Mouse (Mus musculus) spleen, adult 2 months (tissue): Measurements from ENCODE around the gene Nedd9. TPM values are rescaled to one million over a fixed set of nuclear protein-coding genes. Genes with fewer than 3 reads are reported as not detected.
A peak's percentile ranks its signal among the peaks of the same experiment; 100 is the strongest.

Experiments
- DNase-seq, 2 experiments: peaks; one replicate each; pipeline versions ENCODE4 v3.0.0 to v3.0.0-alpha.2; 2012 to 2021; ENCODE audit warnings: low spot score in 2 of 2, low read depth in 1 of 2
- H3K27ac ChIP-seq: fragments of 200-500 bp; 2 replicates; pipeline ENCODE4 v1.5.1; 2012; ENCODE audit warnings: low read length, inconsistent platforms; ENCODE audit not compliant: insufficient read depth
- H3K27me3 ChIP-seq: fragments of 200-500 bp; 2 replicates; pipeline ENCODE4 v1.6.1; 2012; ENCODE audit warnings: mild to moderate bottlenecking, moderate library complexity, low read length, inconsistent platforms; ENCODE audit not compliant: control insufficient read depth, insufficient read depth
- H3K36me3 ChIP-seq: fragments of 200-500 bp; 2 replicates; pipeline ENCODE4 v1.6.1; 2012; ENCODE audit warnings: mild to moderate bottlenecking, low read length, inconsistent platforms; ENCODE audit not compliant: control insufficient read depth, insufficient read depth
- H3K4me1 ChIP-seq: fragments of 200-500 bp; 2 replicates; pipeline ENCODE4 v1.6.1; 2011; ENCODE audit warnings: inconsistent platforms; ENCODE audit not compliant: control insufficient read depth, insufficient read depth, insufficient read length
- H3K4me3 ChIP-seq: fragments of 200-500 bp; 2 replicates; pipeline ENCODE4 v1.5.1; 2011; ENCODE audit warnings: mild to moderate bottlenecking, inconsistent platforms; ENCODE audit not compliant: insufficient read depth, insufficient read length; ENCODE audit errors: extremely low read depth
- CTCF ChIP-seq: fragments of 200-500 bp; IDR thresholded peaks from 2 replicates; pipeline ENCODE4 v1.5.1; 2011; ENCODE audit warnings: mild to moderate bottlenecking, inconsistent platforms; ENCODE audit not compliant: insufficient read depth, insufficient read length, insufficient replicate concordance; ENCODE audit errors: extremely low read depth
- POLR2A ChIP-seq: fragments of 200-500 bp; IDR thresholded peaks from 2 replicates; pipeline ENCODE4 v1.6.1; 2011; ENCODE audit warnings: low read depth, low read length, inconsistent platforms
- WGBS: fragments of 180-500 bp; shearing (Covaris S2); methylation state at CpG from one replicate; pipeline ENCODE4 v1.1.7; 2018; 5-methylcytosine and 5-hydroxymethylcytosine counted together
- polyA plus RNA-seq: library from polyadenylated mRNA; depleted of rRNA; stranded (reverse); fragments of >200 nt; gene quantifications from 2 replicates; pipeline ENCODE4 v1.2.3, GENCODE M21; 2012

The Nedd9 gene
- polyA plus RNA-seq, 1 experiment: 45.3 TPM

DNA sequence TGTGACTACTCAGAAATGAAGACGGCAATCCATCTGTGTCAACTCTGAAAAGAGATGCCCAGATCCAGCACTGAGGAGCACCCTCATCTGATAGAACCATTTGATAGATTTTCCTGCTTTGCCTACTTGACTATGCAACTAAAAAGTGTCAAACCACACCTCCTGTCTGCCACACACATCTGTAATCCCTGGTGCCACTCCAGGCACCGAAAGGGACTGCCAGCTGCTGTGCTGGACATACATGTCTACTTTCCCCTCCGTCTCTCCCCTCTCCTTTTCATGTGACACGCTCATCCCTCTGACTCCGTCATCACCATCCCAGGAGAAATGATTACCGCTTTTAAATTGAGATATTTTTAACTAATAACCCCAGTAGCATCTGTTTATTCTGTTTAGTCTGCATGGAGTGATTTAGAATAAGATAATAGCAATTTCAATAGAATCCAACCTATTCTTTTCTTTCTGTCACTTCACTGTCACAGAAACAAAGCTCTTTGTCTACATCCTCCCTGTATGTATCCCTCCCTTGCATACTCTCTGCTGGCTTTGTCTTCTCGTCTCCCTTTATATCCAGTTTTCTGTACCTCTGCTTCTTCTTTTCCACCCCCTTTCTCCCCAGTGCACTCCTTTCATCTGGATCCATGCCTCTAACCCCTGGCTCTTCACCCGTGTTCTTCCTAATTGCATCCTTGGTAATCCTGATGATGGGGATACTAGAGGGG lies 5.0 kb upstream of the Nedd9 start:
- DNase-seq: no peak
- H3K27ac ChIP-seq: peak overlapping the region; percentile 92
- 62% methylated on average over 8 of the region's 8 CpGs for WGBS
- TF ChIP-seq POLR2A (no peak), CTCF (no peak)
- peaks cover 31% of the 10 kb centered on the region for H3K4me1 ChIP-seq
- 0 out of 2 replicates have a peak overlapping the region, but pooled peaks have one; percentile 18 for H3K4me3 ChIP-seq
- no peaks in the 10 kb centered on the region for H3K27me3 ChIP-seq
- H3K36me3 ChIP-seq: no peaks in the 10 kb centered on the region

DNA sequence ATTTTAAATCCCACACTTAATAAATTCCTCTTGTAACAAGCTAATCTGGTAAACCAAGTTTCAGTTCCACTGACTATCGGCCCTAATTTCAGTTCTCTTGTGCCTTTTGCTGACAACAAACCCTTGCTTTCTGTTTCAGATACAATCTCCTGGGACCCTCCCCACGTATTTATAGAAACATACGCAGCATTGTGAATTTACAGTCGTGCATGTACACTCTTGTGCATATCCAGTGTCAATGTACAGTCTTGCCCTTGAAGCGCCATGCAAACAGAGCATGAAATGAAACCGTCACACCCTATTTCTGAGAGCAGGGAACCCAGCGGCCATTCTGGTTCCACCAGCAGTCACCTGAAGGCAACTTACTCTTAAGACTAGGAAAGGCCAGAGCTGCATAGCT lies 4.4 kb upstream of the Nedd9 start:
- Histone ChIP-seq H3K4me1 (peaks cover 31% of the 10 kb centered on the region), H3K36me3 (no peaks in the 10 kb centered on the region), H3K27ac (peak overlapping the region; percentile 92), H3K27me3 (no peaks in the 10 kb centered on the region), H3K4me3 (0 out of 2 replicates have a peak overlapping the region, but pooled peaks have one; percentile 18)
- WGBS: 36% methylated on average over 7 of the region's 7 CpGs
- TF ChIP-seq CTCF (no peak), POLR2A (no peak)
- DNase-seq: peak; percentile 47 to 67

DNA sequence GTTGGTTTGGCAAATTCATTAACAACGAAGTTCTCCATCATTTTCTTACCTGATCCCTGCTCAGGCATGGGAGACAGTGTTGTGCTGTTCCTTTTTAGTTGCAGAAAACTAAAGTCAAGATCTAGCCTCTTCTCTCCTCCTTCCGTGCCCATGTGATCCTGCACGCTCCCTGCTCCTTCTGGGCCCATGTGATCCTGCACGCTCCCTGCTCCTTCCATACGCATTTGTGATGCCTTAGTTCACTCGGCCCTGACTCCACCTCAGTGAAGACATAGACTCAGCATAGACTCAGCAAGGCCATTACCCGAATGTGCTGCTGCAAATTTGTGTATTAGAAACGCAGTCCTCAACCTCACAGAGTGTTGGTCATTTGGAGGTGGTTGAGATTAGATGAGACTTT lies 3.1 kb upstream of the Nedd9 start:
- DNase-seq: no peak
- WGBS: 89% methylated on average over 8 of the region's 8 CpGs
- TF ChIP-seq CTCF (no peak), POLR2A (no peak)
- Histone ChIP-seq H3K4me3 (no peak overlapping the region), H3K27me3 (no peaks in the 10 kb centered on the region), H3K27ac (peak overlapping the region; percentile 4), H3K4me1 (peaks cover 31% of the 10 kb centered on the region), H3K36me3 (no peaks in the 10 kb centered on the region)

DNA sequence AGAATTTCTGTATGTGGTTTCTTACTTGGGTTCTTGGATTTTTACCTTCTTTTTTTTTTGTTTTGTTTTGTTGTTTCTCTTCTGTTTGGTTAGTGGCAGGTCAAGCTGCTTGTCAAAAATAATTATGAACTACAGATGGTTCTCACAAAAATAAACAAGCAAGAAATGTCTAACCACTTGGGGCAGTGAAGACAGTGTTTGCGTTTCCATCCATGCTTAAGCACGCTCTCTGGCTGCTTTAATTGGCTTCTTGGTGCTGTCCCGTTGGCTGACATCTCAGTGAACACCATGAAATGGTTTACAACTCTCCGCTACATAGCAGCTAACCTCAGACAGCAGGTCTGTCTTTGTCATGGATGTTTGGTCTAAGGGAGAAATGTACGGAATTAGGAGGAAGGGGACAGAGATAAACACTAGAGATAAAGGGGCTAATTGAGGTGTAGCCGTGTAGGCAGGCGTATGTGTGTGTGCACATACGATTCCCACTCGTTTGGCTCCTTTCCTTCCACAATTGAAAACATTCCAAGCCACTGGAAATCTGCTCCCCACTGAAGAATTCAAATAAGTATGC lies 2.6 kb upstream of the Nedd9 start:
- no peak for DNase-seq
- no peaks in the 10 kb centered on the region for H3K36me3 ChIP-seq
- H3K27ac ChIP-seq: peak overlapping the region; percentile 4
- 79% methylated on average over 9 of the region's 9 CpGs for WGBS
- H3K4me3 ChIP-seq: no peak overlapping the region
- TF ChIP-seq POLR2A (no peak), CTCF (no peak)
- H3K4me1 ChIP-seq: peaks cover 34% of the 10 kb centered on the region
- H3K27me3 ChIP-seq: no peaks in the 10 kb centered on the region

DNA sequence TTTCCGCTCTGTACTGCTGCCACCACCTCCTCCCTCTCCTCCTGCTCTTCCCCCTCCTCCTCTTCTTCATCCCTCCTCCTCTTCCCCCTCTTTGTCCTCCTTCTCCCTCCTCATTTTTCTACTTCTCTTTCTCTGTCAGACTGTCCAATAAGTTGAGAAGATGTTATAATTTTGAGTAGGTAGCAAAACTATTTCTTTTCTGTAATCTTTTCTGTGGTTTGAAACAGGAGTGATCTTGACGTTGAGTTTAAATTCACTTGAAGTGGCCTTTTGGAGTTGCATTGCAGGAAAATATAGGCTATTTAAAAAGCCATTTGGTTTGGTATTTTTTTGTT lies 214 bp upstream of the Nedd9 start:
- H3K27me3 ChIP-seq: no peaks in the 10 kb centered on the region
- H3K4me1 ChIP-seq: peaks cover 45% of the 10 kb centered on the region
- peak overlapping the region; percentile 87 for H3K4me3 ChIP-seq
- peak overlapping the region; percentile 99 for H3K27ac ChIP-seq
- TF ChIP-seq CTCF: no peak
- TF ChIP-seq POLR2A: no peak
- DNase-seq: no peak
- peaks cover under 1% of the 10 kb centered on the region; the same call in 1 of the 2 replicates for H3K36me3 ChIP-seq
- WGBS: 10% methylated on average over 2 of the region's 2 CpGs

DNA sequence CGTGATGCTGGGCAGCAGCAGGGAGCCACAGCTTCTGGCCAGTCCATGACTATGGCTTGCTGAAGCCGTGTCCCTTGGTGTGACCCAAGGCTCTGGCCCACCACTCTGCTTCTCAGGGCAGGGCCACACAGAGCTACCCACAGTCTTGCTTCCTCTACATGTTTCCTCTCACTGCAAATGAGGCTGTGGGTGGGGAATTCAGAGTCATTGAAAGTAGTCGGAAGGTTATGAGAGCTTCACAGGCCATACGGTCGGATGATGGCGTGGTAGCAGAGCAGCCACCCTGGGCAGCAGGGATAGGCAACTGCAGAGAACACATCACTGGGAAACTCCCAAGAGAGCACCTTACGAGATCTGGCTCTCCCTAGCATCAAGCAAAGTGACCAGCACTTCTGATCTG lies 3.2 kb downstream of the Nedd9 start:
- Histone ChIP-seq H3K27me3 (no peaks in the 10 kb centered on the region), H3K4me3 (peak overlapping the region; percentile 39), H3K36me3 (peaks cover 7% of the 10 kb centered on the region), H3K4me1 (peaks cover 31% of the 10 kb centered on the region), H3K27ac (peak overlapping the region; percentile 82)
- peak in 1 of 2 experiments; percentile 53 for DNase-seq
- TF ChIP-seq POLR2A (0 out of 2 replicates have a peak, but pooled peaks have one; percentile 11), CTCF (no peak)
- WGBS: 28% methylated on average over 7 of the region's 7 CpGs

DNA sequence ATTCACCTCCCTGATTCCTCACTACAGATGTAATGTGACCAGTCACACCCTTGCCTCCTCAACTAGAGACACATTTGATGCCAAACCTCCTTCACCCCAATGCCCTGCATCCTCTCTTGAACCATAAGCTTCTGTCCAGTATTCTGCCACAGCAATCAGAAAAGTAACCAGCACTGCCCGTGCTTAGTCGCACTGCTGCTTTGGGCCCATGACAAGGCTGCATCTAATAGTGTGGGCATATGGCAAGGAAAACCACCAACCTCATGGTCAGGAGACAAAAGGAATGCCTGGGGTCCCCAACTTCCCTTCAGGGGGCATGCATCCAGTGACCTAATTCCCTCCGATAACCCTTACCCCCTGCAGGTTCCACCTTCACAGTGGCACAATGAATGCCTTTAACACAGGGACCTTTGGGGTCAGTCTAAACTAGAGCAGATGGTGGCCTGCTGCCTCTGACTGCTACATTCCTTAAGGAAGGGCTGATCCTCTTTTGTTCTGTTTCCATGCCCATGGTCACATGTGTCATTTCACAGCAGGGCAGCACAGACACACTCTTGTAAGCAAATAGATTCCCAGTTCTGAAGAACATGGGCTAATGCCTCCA lies 4.7 kb downstream of the Nedd9 start:
- H3K27ac ChIP-seq: no peak overlapping the region
- no peaks in the 10 kb centered on the region for H3K27me3 ChIP-seq
- H3K36me3 ChIP-seq: peaks cover 10% of the 10 kb centered on the region
- peaks cover 24% of the 10 kb centered on the region; the same call in 1 of the 2 replicates for H3K4me1 ChIP-seq
- no peak overlapping the region for H3K4me3 ChIP-seq
- DNase-seq: no peak
- TF ChIP-seq CTCF (no peak), POLR2A (no peak)
- WGBS: 93% methylated on average over 3 of the region's 3 CpGs
